ENCODE assay signal across 8 mouse cellular contexts in genomic region chr1:132520764-132521163, GRCm38 (mm10). TPM values are rescaled to one million over a fixed set of nuclear protein-coding genes. Genes with fewer than 3 reads are reported as not detected.
DNase-seq lines count a peak whose midpoint lies in the region; ATAC-seq lines count a peak whose summit lies in the region.

No protein-coding gene starts in this region.

- peaks cover 14% of the 10 kb centered on the region for H3K27me3 ChIP-seq in midbrain, embryonic 10.5 days (ENCODE audit: low read depth, poor library complexity, severe bottlenecking)
- H3K27me3 ChIP-seq in midbrain, embryonic 16.5 days (ENCODE audit: control insufficient read depth, insufficient read depth, low read depth, low read length): no peaks in the 10 kb centered on the region
- H3K27me3 ChIP-seq in forebrain, embryonic 15.5 days: no peaks in the 10 kb centered on the region
- H3K27me3 ChIP-seq in liver, embryonic 15.5 days: peaks cover 12% of the 10 kb centered on the region

- peak overlapping the region; percentile 52; the same call in 1 of the 2 replicates for H3K27ac ChIP-seq in midbrain, embryonic 10.5 days (replicated peaks)
- no peak overlapping the region for H3K27ac ChIP-seq in midbrain, embryonic 16.5 days (ENCODE audit: low read length)
- no peak overlapping the region for H3K27ac ChIP-seq in forebrain, embryonic 15.5 days (replicated peaks)
- no peak overlapping the region for H3K27ac ChIP-seq in liver, embryonic 15.5 days (replicated peaks)

- H3K9me3 ChIP-seq in midbrain, embryonic 10.5 days (replicated peaks): no peaks in the 10 kb centered on the region
- H3K9me3 ChIP-seq in midbrain, embryonic 16.5 days (replicated peaks; ENCODE audit: control insufficient read depth, low read length, poor library complexity, severe bottlenecking): no peaks in the 10 kb centered on the region
- no peaks in the 10 kb centered on the region for H3K9me3 ChIP-seq in forebrain, embryonic 15.5 days
- H3K9me3 ChIP-seq in liver, embryonic 15.5 days (replicated peaks): no peaks in the 10 kb centered on the region

- H3K4me2 ChIP-seq in midbrain, embryonic 16.5 days (ENCODE audit: low read length): no peak overlapping the region
- no peak overlapping the region for H3K4me2 ChIP-seq in forebrain, embryonic 15.5 days (replicated peaks)
- no peak overlapping the region for H3K4me2 ChIP-seq in liver, embryonic 15.5 days

- peaks cover 17% of the 10 kb centered on the region; the same call in 1 of the 2 replicates for H3K36me3 ChIP-seq in midbrain, embryonic 10.5 days
- peaks cover 20% of the 10 kb centered on the region for H3K36me3 ChIP-seq in midbrain, embryonic 16.5 days (ENCODE audit: control insufficient read depth, insufficient read depth, low read length)
- peaks cover 70% of the 10 kb centered on the region for H3K36me3 ChIP-seq in forebrain, embryonic 15.5 days
- no peaks in the 10 kb centered on the region for H3K36me3 ChIP-seq in liver, embryonic 15.5 days (replicated peaks)

- peaks cover 22% of the 10 kb centered on the region for H3K4me1 ChIP-seq in midbrain, embryonic 10.5 days
- H3K4me1 ChIP-seq in midbrain, embryonic 16.5 days (ENCODE audit: control insufficient read depth, insufficient read depth, low read length): no peaks in the 10 kb centered on the region
- H3K4me1 ChIP-seq in forebrain, embryonic 15.5 days: peaks cover 7% of the 10 kb centered on the region
- peaks cover 7% of the 10 kb centered on the region for H3K4me1 ChIP-seq in liver, embryonic 15.5 days (replicated peaks)

- peak; percentile 51 for DNase-seq in midbrain, embryonic 10.5 days (ENCODE audit: low spot score)
- peak; percentile 55 for DNase-seq in adrenal gland, postnatal 25 days
- peak; percentile 45 for DNase-seq in kidney, adult 11 months
- peak; percentile 78 for DNase-seq in right cerebral cortex, postnatal 10 days (ENCODE audit: low spot score in 2 of 2)

- H3K9ac ChIP-seq in midbrain, embryonic 16.5 days (ENCODE audit: low read depth, low read length): no peak overlapping the region
- H3K9ac ChIP-seq in forebrain, embryonic 15.5 days (replicated peaks): no peak overlapping the region
- H3K9ac ChIP-seq in liver, embryonic 15.5 days: no peak overlapping the region

- no peak for ATAC-seq in midbrain, embryonic 16.5 days
- ATAC-seq in forebrain, embryonic 15.5 days (replicated peaks): peak; percentile 24; the same call in 1 of the 2 replicates
- ATAC-seq in liver, embryonic 15.5 days (ENCODE audit: insufficient read depth): peak; percentile 43; the same call in 1 of the 2 replicates
- ATAC-seq in erythroblast, adult 5-6 weeks (replicated peaks; ENCODE audit: low FRiP score, poor library complexity, severe bottlenecking): no peak

- 13% methylated on average over 5 of the region's 6 CpGs for WGBS in midbrain, embryonic 10.5 days
- WGBS in midbrain, embryonic 16.5 days: 34% methylated on average over 2 of the region's 6 CpGs
- WGBS in forebrain, embryonic 15.5 days: 25% methylated on average over 3 of the region's 6 CpGs
- WGBS in liver, embryonic 15.5 days (ENCODE audit: insufficient replicate concordance): 11% methylated on average over 6 of the region's 6 CpGs

- H3K4me3 ChIP-seq in midbrain, embryonic 10.5 days: no peak overlapping the region
- H3K4me3 ChIP-seq in midbrain, embryonic 16.5 days (ENCODE audit: low read depth, low read length): no peak overlapping the region
- H3K4me3 ChIP-seq in forebrain, embryonic 15.5 days: no peak overlapping the region
- no peak overlapping the region for H3K4me3 ChIP-seq in liver, embryonic 15.5 days (replicated peaks)

RNA-seq across cellular contexts. Expression of gene Tmem81, which starts 14.7 kb away (rescaled TPM):
- polyA plus RNA-seq in midbrain, embryonic 10.5 days (2016; fragmentation: Nextera tagmentation; extraction: Ambion mirVana): 1.2 and 1.6 TPM in 2 replicates
- polyA plus RNA-seq in midbrain, embryonic 16.5 days (2015; fragmentation: Nextera tagmentation; extraction: Ambion mirVana): 0.81 and 1.3 TPM in 2 replicates
- total RNA-seq in adrenal gland, postnatal 25 days (2021): 3.9 and 5.3 TPM in 2 replicates
- polyA plus RNA-seq in forebrain, embryonic 15.5 days (2015; fragmentation: Nextera tagmentation; extraction: Ambion mirVana): 1.3 and 1.5 TPM in 2 replicates
- 0.67 and 0.99 TPM in 2 replicates for polyA plus RNA-seq in liver, embryonic 15.5 days (2015; fragmentation: Nextera tagmentation; extraction: Ambion mirVana)
- total RNA-seq in erythroblast, adult 5-6 weeks (2015; ENCODE audit: low replicate concordance): 2.1 TPM in 1 of 2 replicates, not detected in the other
- 0.56 and 1.3 TPM in 2 replicates for total RNA-seq in erythroblast, adult 5-6 weeks (2017; ENCODE audit: low replicate concordance)

RNA-seq across cellular contexts. Expression of gene Cntn2, which starts 22.3 kb away (rescaled TPM):
- polyA plus RNA-seq in midbrain, embryonic 10.5 days (2016; fragmentation: Nextera tagmentation; extraction: Ambion mirVana): 14.2 and 34.9 TPM in 2 replicates
- 28.2 and 34.6 TPM in 2 replicates for polyA plus RNA-seq in midbrain, embryonic 16.5 days (2015; fragmentation: Nextera tagmentation; extraction: Ambion mirVana)
- not detected in 2 replicates for total RNA-seq in adrenal gland, postnatal 25 days (2021)
- polyA plus RNA-seq in forebrain, embryonic 15.5 days (2015; fragmentation: Nextera tagmentation; extraction: Ambion mirVana): 117 and 137 TPM in 2 replicates
- 0.03 and 0.06 TPM in 2 replicates for polyA plus RNA-seq in liver, embryonic 15.5 days (2015; fragmentation: Nextera tagmentation; extraction: Ambion mirVana)
- not detected in 2 replicates for total RNA-seq in erythroblast, adult 5-6 weeks (2015; ENCODE audit: low replicate concordance)
- not detected in 2 replicates for total RNA-seq in erythroblast, adult 5-6 weeks (2017; ENCODE audit: low replicate concordance)

RNA-seq across cellular contexts. Expression of gene Rbbp5, which starts 43.6 kb away (rescaled TPM):
- polyA plus RNA-seq in midbrain, embryonic 10.5 days (2016; fragmentation: Nextera tagmentation; extraction: Ambion mirVana): 57.3 and 59.6 TPM in 2 replicates
- polyA plus RNA-seq in midbrain, embryonic 16.5 days (2015; fragmentation: Nextera tagmentation; extraction: Ambion mirVana): 44.8 and 49.6 TPM in 2 replicates
- 36.5 and 42.1 TPM in 2 replicates for total RNA-seq in adrenal gland, postnatal 25 days (2021)
- polyA plus RNA-seq in forebrain, embryonic 15.5 days (2015; fragmentation: Nextera tagmentation; extraction: Ambion mirVana): 54.9 and 55.5 TPM in 2 replicates
- polyA plus RNA-seq in liver, embryonic 15.5 days (2015; fragmentation: Nextera tagmentation; extraction: Ambion mirVana): 21.5 and 24.1 TPM in 2 replicates
- 12.7 and 21.7 TPM in 2 replicates for total RNA-seq in erythroblast, adult 5-6 weeks (2015; ENCODE audit: low replicate concordance)
- total RNA-seq in erythroblast, adult 5-6 weeks (2017; ENCODE audit: low replicate concordance): 16.3 and 17.6 TPM in 2 replicates

Comparison
In these comparisons a context has a peak if more than half of its experiments do, and no peak if none do; other contexts are left out.
1. ATAC-seq: peak in forebrain, embryonic 15.5 days (single experiment) and liver, embryonic 15.5 days (single experiment); none in midbrain, embryonic 16.5 days (single experiment) and erythroblast, adult 5-6 weeks (single experiment).
2. RNA of gene Cntn2, which starts 22.3 kb away (polyA plus RNA-seq): 117 to 137 TPM in forebrain, embryonic 15.5 days, 28.2 to 34.6 TPM in midbrain, embryonic 16.5 days and 14.2 to 34.9 TPM in midbrain, embryonic 10.5 days; 0.03 to 0.06 TPM in liver, embryonic 15.5 days; every median in the first group is over 10 times any median in the second.
3. Peak in every context shown above with its lines, with median percentiles within 50 percentile points of each other: DNase-seq.